Comparison of ENCODE assay signal across 8 mouse cellular contexts in the genomic region with DNA sequence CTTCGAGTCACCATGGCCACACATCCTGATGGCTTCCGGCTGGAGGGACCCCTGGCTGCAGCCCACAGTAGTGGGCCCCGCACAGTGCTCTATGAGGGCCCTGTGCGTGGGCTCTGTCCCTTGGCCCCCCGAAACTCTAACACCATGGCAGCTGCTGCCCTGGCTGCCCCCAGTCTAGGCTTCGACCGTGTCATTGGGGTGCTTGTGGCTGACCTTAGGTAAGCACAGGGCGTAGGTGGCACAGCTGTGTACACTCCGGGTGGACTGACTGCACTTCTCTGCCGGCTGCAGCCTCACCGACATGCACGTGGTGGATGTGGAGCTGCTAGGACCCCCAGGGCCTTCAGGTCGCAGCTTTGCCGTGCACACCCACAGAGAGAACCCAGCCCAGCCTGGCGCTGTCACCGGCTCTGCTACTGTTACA. TPM values are rescaled to one million over a fixed set of nuclear protein-coding genes. Genes with fewer than 3 reads are reported as not detected.
DNase-seq lines count a peak whose midpoint lies in the region; ATAC-seq and TF ChIP-seq lines count a peak whose summit lies in the region.

No protein-coding gene starts in this region.

- H3K27me3 ChIP-seq in cerebellum, adult 2 months (ENCODE audit: control insufficient read depth, insufficient read depth, low read length) = no peaks in the 10 kb centered on the region
- peaks cover 27% of the 10 kb centered on the region for H3K27me3 ChIP-seq in lung, embryonic 14.5 days (ENCODE audit: insufficient read depth, low read length)
- H3K27me3 ChIP-seq in neural tube, embryonic 14.5 days (ENCODE audit: control insufficient read depth, insufficient read depth, low read length) = no peaks in the 10 kb centered on the region
- H3K27me3 ChIP-seq in intestine, postnatal 0 days (replicated peaks; ENCODE audit: control insufficient read depth, insufficient read depth, low read length) = peaks cover 28% of the 10 kb centered on the region

- no peak for TF ChIP-seq CTCF in cerebellum, adult 2 months (IDR thresholded peaks at IDR 0.05; ENCODE audit: borderline replicate concordance, insufficient read depth, low read depth, low read length)
- no peak for TF ChIP-seq CTCF in lung, embryonic 14.5 days (IDR thresholded peaks at IDR 0.05; ENCODE audit: low read depth)
- TF ChIP-seq CTCF in intestine, postnatal 0 days (IDR thresholded peaks at IDR 0.05; ENCODE audit: low read depth) = no peak

- H3K4me1 ChIP-seq in cerebellum, adult 2 months (ENCODE audit: control insufficient read depth, insufficient read depth, low read length) = peaks cover 43% of the 10 kb centered on the region
- peaks cover 13% of the 10 kb centered on the region; the same call in 1 of the 2 replicates for H3K4me1 ChIP-seq in lung, embryonic 14.5 days (ENCODE audit: insufficient read depth)
- H3K4me1 ChIP-seq in neural tube, embryonic 14.5 days (ENCODE audit: control insufficient read depth, insufficient read depth, low read length) = peaks cover 28% of the 10 kb centered on the region
- peaks cover 9% of the 10 kb centered on the region; the same call in 1 of the 2 replicates for H3K4me1 ChIP-seq in intestine, postnatal 0 days (replicated peaks; ENCODE audit: control insufficient read depth, insufficient read depth, low read length)

- 55% methylated on average over 16 of the region's 16 CpGs for WGBS in cerebellum, adult 2 months
- WGBS in lung, embryonic 14.5 days = 79% methylated on average over 16 of the region's 16 CpGs
- 81% methylated on average over 16 of the region's 16 CpGs for WGBS in neural tube, embryonic 14.5 days
- 84% methylated on average over 16 of the region's 16 CpGs for WGBS in intestine, postnatal 0 days

- no peak overlapping the region for H3K9ac ChIP-seq in lung, embryonic 14.5 days
- 0 out of 2 replicates have a peak overlapping the region, but pooled peaks have one; percentile 11 for H3K9ac ChIP-seq in neural tube, embryonic 14.5 days (replicated peaks; ENCODE audit: low read depth, low read length)
- no peak overlapping the region for H3K9ac ChIP-seq in intestine, postnatal 0 days (ENCODE audit: low read depth, low read length)

- no peak for TF ChIP-seq POLR2A in cerebellum, adult 2 months (IDR thresholded peaks at IDR 0.05; ENCODE audit: borderline replicate concordance, insufficient read depth, low read length)

- peak overlapping the region; percentile 94 for H3K27ac ChIP-seq in cerebellum, adult 2 months (ENCODE audit: insufficient read depth, low read length)
- H3K27ac ChIP-seq in lung, embryonic 14.5 days (ENCODE audit: low read depth) = no peak overlapping the region
- H3K27ac ChIP-seq in neural tube, embryonic 14.5 days (ENCODE audit: low read depth, low read length) = peak overlapping the region; percentile 89
- H3K27ac ChIP-seq in intestine, postnatal 0 days (ENCODE audit: low read depth, low read length) = no peak overlapping the region

- H3K4me3 ChIP-seq in cerebellum, adult 2 months (replicated peaks; ENCODE audit: insufficient read depth, low read depth, low read length) = no peak overlapping the region
- H3K4me3 ChIP-seq in lung, embryonic 14.5 days (ENCODE audit: low read depth, low read length) = no peak overlapping the region
- no peak overlapping the region for H3K4me3 ChIP-seq in neural tube, embryonic 14.5 days (ENCODE audit: low read depth, low read length)
- no peak overlapping the region for H3K4me3 ChIP-seq in intestine, postnatal 0 days (ENCODE audit: low read depth, low read length)

- no peak for ATAC-seq in lung, embryonic 14.5 days (ENCODE audit: insufficient read depth)
- 0 out of 2 replicates have a peak, but pooled peaks have one; percentile 1 for ATAC-seq in neural tube, embryonic 14.5 days (ENCODE audit: low read depth)
- no peak for ATAC-seq in intestine, postnatal 0 days

- no peaks in the 10 kb centered on the region for H3K9me3 ChIP-seq in lung, embryonic 14.5 days (ENCODE audit: low read depth, low read length)
- H3K9me3 ChIP-seq in neural tube, embryonic 14.5 days (ENCODE audit: control insufficient read depth, low read length) = no peaks in the 10 kb centered on the region
- no peaks in the 10 kb centered on the region for H3K9me3 ChIP-seq in intestine, postnatal 0 days (ENCODE audit: control insufficient read depth)

- no peaks in the 10 kb centered on the region for H3K36me3 ChIP-seq in lung, embryonic 14.5 days (ENCODE audit: insufficient read depth)
- peaks cover 22% of the 10 kb centered on the region for H3K36me3 ChIP-seq in neural tube, embryonic 14.5 days (ENCODE audit: control insufficient read depth, insufficient read depth, low read length)
- H3K36me3 ChIP-seq in intestine, postnatal 0 days (ENCODE audit: control insufficient read depth, insufficient read depth) = no peaks in the 10 kb centered on the region; the same call in 1 of the 2 replicates

- intact Hi-C loops in left cerebral cortex, postnatal 14 days (cut with DNase I) = no loop called here

- DNase-seq in cerebellum, adult 2 months = peak; percentile 48 to 56
- DNase-seq in cerebellum, postnatal 10 days = no peak
- no peak for DNase-seq in lung, embryonic 14.5 days
- no peak for DNase-seq in lung, postnatal 25 days (ENCODE audit: low spot score)
- peak; percentile 37 to 52 for DNase-seq in layer of hippocampus, postnatal 10 days (ENCODE audit: low spot score in 2 of 2)
- no peak for DNase-seq in left cerebral cortex, postnatal 14 days (ENCODE audit: low spot score in 2 of 2)

- H3K4me2 ChIP-seq in lung, embryonic 14.5 days = peak overlapping the region; percentile 44
- peak overlapping the region; percentile 12; the same call in 1 of the 2 replicates for H3K4me2 ChIP-seq in neural tube, embryonic 14.5 days (ENCODE audit: low read depth, low read length)
- H3K4me2 ChIP-seq in intestine, postnatal 0 days (replicated peaks; ENCODE audit: low read depth) = no peak overlapping the region

RNA-seq across cellular contexts. Expression of gene Josd2, which starts 0.9 kb away (rescaled TPM):
- 273 and 294 TPM in 2 replicates for polyA plus RNA-seq in cerebellum, adult 2 months (2012; rRNA removed)
- 82.7 and 87.6 TPM in 2 replicates for polyA plus RNA-seq in lung, embryonic 14.5 days (2014; fragmentation: Nextera tagmentation; extraction: Ambion mirVana)
- 10 to 100 TPM; 38.7 to 41.1 TPM for total RNA-seq in layer of hippocampus, postnatal 10 days (2021)
- 26.9 and 33.4 TPM in 2 replicates for polyA plus RNA-seq in neural tube, embryonic 14.5 days (2014; fragmentation: Nextera tagmentation; extraction: Ambion mirVana)
- 10 to 100 TPM; 60.6 to 63.2 TPM for total RNA-seq in left cerebral cortex, postnatal 14 days (2021)
- polyA plus RNA-seq in intestine, postnatal 0 days (2015; fragmentation: Nextera tagmentation; extraction: Ambion mirVana) = 28.6 and 30.3 TPM in 2 replicates

RNA-seq across cellular contexts. Expression of gene Aspdh, which starts 1.7 kb away (rescaled TPM):
- 9.3 and 10.2 TPM in 2 replicates for polyA plus RNA-seq in cerebellum, adult 2 months (2012; rRNA removed)
- 0.28 TPM in 1 of 2 replicates, not detected in the other for polyA plus RNA-seq in lung, embryonic 14.5 days (2014; fragmentation: Nextera tagmentation; extraction: Ambion mirVana)
- 10 to 100 TPM; 13.0 to 16.5 TPM for total RNA-seq in layer of hippocampus, postnatal 10 days (2021)
- polyA plus RNA-seq in neural tube, embryonic 14.5 days (2014; fragmentation: Nextera tagmentation; extraction: Ambion mirVana) = 3.3 and 5.2 TPM in 2 replicates
- total RNA-seq in left cerebral cortex, postnatal 14 days (2021) = 10 to 100 TPM; 11.2 to 13.4 TPM
- 1.5 and 1.7 TPM in 2 replicates for polyA plus RNA-seq in intestine, postnatal 0 days (2015; fragmentation: Nextera tagmentation; extraction: Ambion mirVana)

RNA-seq across cellular contexts. Expression of gene Emc10, which starts 29.4 kb away (rescaled TPM):
- polyA plus RNA-seq in cerebellum, adult 2 months (2012; rRNA removed) = 302 and 309 TPM in 2 replicates
- polyA plus RNA-seq in lung, embryonic 14.5 days (2014; fragmentation: Nextera tagmentation; extraction: Ambion mirVana) = 122 and 133 TPM in 2 replicates
- total RNA-seq in layer of hippocampus, postnatal 10 days (2021) = 100 to 1,000 TPM; 157 to 169 TPM
- 153 and 162 TPM in 2 replicates for polyA plus RNA-seq in neural tube, embryonic 14.5 days (2014; fragmentation: Nextera tagmentation; extraction: Ambion mirVana)
- total RNA-seq in left cerebral cortex, postnatal 14 days (2021) = 100 to 1,000 TPM; 145 to 164 TPM
- polyA plus RNA-seq in intestine, postnatal 0 days (2015; fragmentation: Nextera tagmentation; extraction: Ambion mirVana) = 68.6 and 74.8 TPM in 2 replicates

RNA-seq across cellular contexts. Expression of gene Fam71e1, which starts 29.5 kb away (rescaled TPM):
- 32.6 and 34.0 TPM in 2 replicates for polyA plus RNA-seq in cerebellum, adult 2 months (2012; rRNA removed)
- polyA plus RNA-seq in lung, embryonic 14.5 days (2014; fragmentation: Nextera tagmentation; extraction: Ambion mirVana) = 9.1 and 11.3 TPM in 2 replicates
- 10 to 100 TPM; 27.6 to 33.3 TPM for total RNA-seq in layer of hippocampus, postnatal 10 days (2021)
- 19.5 and 24.9 TPM in 2 replicates for polyA plus RNA-seq in neural tube, embryonic 14.5 days (2014; fragmentation: Nextera tagmentation; extraction: Ambion mirVana)
- total RNA-seq in left cerebral cortex, postnatal 14 days (2021) = 10 to 100 TPM; 26.5 to 32.5 TPM
- polyA plus RNA-seq in intestine, postnatal 0 days (2015; fragmentation: Nextera tagmentation; extraction: Ambion mirVana) = 4.4 and 5.2 TPM in 2 replicates

RNA-seq across cellular contexts. Expression of gene Lrrc4b, which starts 38.1 kb away (rescaled TPM):
- 190 and 214 TPM in 2 replicates for polyA plus RNA-seq in cerebellum, adult 2 months (2012; rRNA removed)
- 1.5 TPM in 2 replicates for polyA plus RNA-seq in lung, embryonic 14.5 days (2014; fragmentation: Nextera tagmentation; extraction: Ambion mirVana)
- 100 to 1,000 TPM; 338 to 365 TPM for total RNA-seq in layer of hippocampus, postnatal 10 days (2021)
- polyA plus RNA-seq in neural tube, embryonic 14.5 days (2014; fragmentation: Nextera tagmentation; extraction: Ambion mirVana) = 21.9 and 28.1 TPM in 2 replicates
- total RNA-seq in left cerebral cortex, postnatal 14 days (2021) = 100 to 1,000 TPM; 269 to 330 TPM
- 0.35 and 0.54 TPM in 2 replicates for polyA plus RNA-seq in intestine, postnatal 0 days (2015; fragmentation: Nextera tagmentation; extraction: Ambion mirVana)

Comparison
In these comparisons a context has a peak if more than half of its experiments do, and no peak if none do; other contexts are left out.
1. DNase-seq: peak in cerebellum, adult 2 months (2 of 2) and layer of hippocampus, postnatal 10 days (2 of 2); none in cerebellum, postnatal 10 days (0 of 2), lung, embryonic 14.5 days (single experiment), lung, postnatal 25 days (single experiment) and left cerebral cortex, postnatal 14 days (0 of 2).
2. H3K27ac ChIP-seq: peak in cerebellum, adult 2 months (single experiment) and neural tube, embryonic 14.5 days (single experiment); none in lung, embryonic 14.5 days (single experiment) and intestine, postnatal 0 days (single experiment).